Mouse (Mus musculus) liver, postnatal 0 days (tissue): ENCODE measurements at regions not wholly inside any gene's neighbourhood (a gene's known extent, or its start where the extent isn't known, plus 50 kb on each side); places are given as distances from the start of the nearest gene placed in this dataset.

Experiments
- ATAC-seq: fragments of 200-750 bp; cut with Nextera tagmentation; 2 replicates; pipeline ENCODE4 v1.8.0; 2017; ENCODE audit warnings: mild to moderate bottlenecking, moderate library complexity
- DNase-seq: peaks from one replicate; pipeline ENCODE4 v3.0.0-alpha.2; 2016
- H3K27ac ChIP-seq: fragments of 300-500 bp; sonication (generic); 2 replicates; pipeline ENCODE4 v1.5.1; 2014; ENCODE audit warnings: antibody characterized with exemption, moderate library complexity, mild to moderate bottlenecking, low read depth
- H3K27me3 ChIP-seq: fragments of 300-500 bp; sonication (generic); 2 replicates; pipeline ENCODE4 v1.6.1; 2014; ENCODE audit warnings: low read length, control low read depth, mixed read lengths; ENCODE audit not compliant: insufficient read depth
- H3K36me3 ChIP-seq: fragments of 300-500 bp; sonication (generic); replicated peaks from 2 replicates; pipeline ENCODE4 v1.6.1; 2014; ENCODE audit warnings: mild to moderate bottlenecking, control low read depth, low read length, moderate library complexity, mixed read lengths; ENCODE audit not compliant: insufficient read depth
- H3K4me1 ChIP-seq: fragments of 300-500 bp; sonication (generic); 2 replicates; pipeline ENCODE4 v1.6.1; 2014; ENCODE audit warnings: antibody characterized with exemption, mild to moderate bottlenecking, control low read depth; ENCODE audit not compliant: insufficient read depth
- H3K4me2 ChIP-seq: fragments of 300-500 bp; sonication (generic); 2 replicates; pipeline ENCODE4 v1.6.1; 2014; ENCODE audit warnings: low read depth, mild to moderate bottlenecking, low read length, moderate library complexity, mixed read lengths
- H3K4me3 ChIP-seq: fragments of 300-500 bp; sonication (generic); 2 replicates; pipeline ENCODE4 v1.5.1; 2014; ENCODE audit warnings: low read depth, low read length
- H3K9ac ChIP-seq: fragments of 300-500 bp; sonication (generic); replicated peaks from 2 replicates; pipeline ENCODE4 v1.6.1; 2014; ENCODE audit warnings: mild to moderate bottlenecking, moderate library complexity
- H3K9me3 ChIP-seq: fragments of 300-500 bp; sonication (generic); 2 replicates; pipeline ENCODE4 v1.6.1; 2016; ENCODE audit warnings: mild to moderate bottlenecking, control low read depth, low read length, mixed read lengths
- CTCF ChIP-seq: sonication (generic); IDR thresholded peaks from 2 replicates; pipeline ENCODE4 v1.5.1; 2016; ENCODE audit warnings: antibody characterized with exemption, low read depth
- EP300 ChIP-seq: IDR thresholded peaks from 2 replicates; pipeline ENCODE4 v1.6.1; 2016; ENCODE audit warnings: antibody characterized with exemption, low read depth, mild to moderate bottlenecking
- WGBS: fragments of 180-500 bp; shearing (Covaris S2); extraction: QIAGEN DNeasy Blood & Tissue Kit; methylation state at CpG from one replicate; pipeline ENCODE4 v1.1.7; 2014; ENCODE audit not compliant: insufficient replicate concordance; 5-methylcytosine and 5-hydroxymethylcytosine counted together

DNA sequence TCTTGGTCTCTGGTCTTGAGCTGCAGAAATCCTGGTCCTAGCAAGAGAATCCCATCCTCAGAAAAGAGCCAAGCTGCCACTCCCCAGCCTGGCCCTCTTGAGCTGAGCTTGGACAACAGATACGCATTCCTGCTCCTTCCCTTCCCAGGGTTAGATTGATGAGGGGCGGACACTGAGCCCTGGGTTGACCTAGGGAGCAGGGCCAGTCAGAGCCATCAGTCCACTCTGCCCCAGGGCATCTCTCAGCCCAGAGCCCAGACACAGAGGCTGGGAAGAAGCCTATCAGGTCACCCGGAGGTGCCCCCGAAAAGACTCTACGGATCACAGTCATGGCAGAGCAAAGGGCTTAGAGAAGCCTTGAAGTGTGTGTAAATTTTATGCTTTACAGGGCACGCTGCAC is 95.2 kb downstream of the Tfap2a start:
- Histone ChIP-seq H3K4me1 (no peaks in the 10 kb centered on the region), H3K36me3 (no peaks in the 10 kb centered on the region), H3K9ac (no peak overlapping the region), H3K27ac (no peak overlapping the region), H3K9me3 (no peaks in the 10 kb centered on the region), H3K27me3 (no peaks in the 10 kb centered on the region), H3K4me2 (no peak overlapping the region), H3K4me3 (no peak overlapping the region)
- 75% methylated on average over 6 of the region's 6 CpGs for WGBS
- DNase-seq (no peak), ATAC-seq (no peak)
- no peak for TF ChIP-seq EP300
- no peak for TF ChIP-seq CTCF

DNA sequence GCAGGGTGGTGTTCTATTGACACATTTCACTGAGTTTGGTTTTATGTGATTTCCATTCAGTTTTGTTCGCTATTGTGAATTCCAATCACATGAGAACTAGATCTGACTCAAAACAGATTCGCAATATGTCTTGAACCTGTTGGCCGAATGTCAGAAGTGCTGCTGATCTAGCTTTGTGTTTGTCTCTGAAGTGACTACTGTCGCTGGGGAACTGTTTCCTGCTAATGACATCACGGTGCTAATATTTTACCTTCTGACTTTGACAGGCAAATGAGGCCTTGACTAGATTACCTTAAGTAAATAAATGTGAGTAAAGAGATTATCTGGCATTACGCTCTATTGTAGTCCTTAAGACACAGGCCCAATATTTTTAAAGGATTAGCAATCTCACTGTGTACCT is 100.9 kb downstream of the Tfap2a start:
- no peaks in the 10 kb centered on the region for H3K27me3 ChIP-seq
- ATAC-seq (no peak), DNase-seq (no peak)
- no peaks in the 10 kb centered on the region for H3K4me1 ChIP-seq
- H3K4me2 ChIP-seq: no peak overlapping the region
- WGBS: 75% methylated on average over 6 of the region's 6 CpGs
- TF ChIP-seq CTCF (no peak), EP300 (no peak)
- no peaks in the 10 kb centered on the region for H3K36me3 ChIP-seq
- no peak overlapping the region for H3K4me3 ChIP-seq
- no peak overlapping the region for H3K9ac ChIP-seq
- H3K9me3 ChIP-seq: no peaks in the 10 kb centered on the region
- no peak overlapping the region for H3K27ac ChIP-seq

DNA sequence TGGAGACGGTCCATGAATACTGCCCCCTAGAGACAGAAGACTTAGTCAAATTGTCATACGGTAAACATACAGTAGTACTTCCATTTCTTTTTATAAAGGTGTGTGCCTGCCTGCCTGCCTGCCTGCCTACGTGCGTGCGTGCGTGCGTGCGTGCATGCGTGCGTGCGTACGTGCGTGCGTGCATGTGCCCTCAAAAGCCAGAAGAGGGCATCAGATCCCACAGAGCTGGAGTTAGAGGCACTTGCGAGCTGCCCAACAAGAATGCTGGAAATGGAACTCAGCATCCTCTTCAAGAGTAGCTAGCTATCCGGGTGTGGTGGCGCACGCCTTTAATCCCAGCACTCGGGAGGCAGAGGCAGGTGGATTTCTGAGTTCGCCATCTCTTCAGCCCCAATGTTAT is 120.3 kb downstream of the Tfap2a start:
- ATAC-seq (no peak), DNase-seq (no peak)
- no peak overlapping the region for H3K9ac ChIP-seq
- no peak for TF ChIP-seq EP300
- TF ChIP-seq CTCF: 0 out of 2 replicates have a peak, but pooled peaks have one; percentile 3
- H3K36me3 ChIP-seq: no peaks in the 10 kb centered on the region
- H3K27ac ChIP-seq: no peak overlapping the region
- no peaks in the 10 kb centered on the region for H3K9me3 ChIP-seq
- 89% methylated on average over 20 of the region's 20 CpGs for WGBS
- no peak overlapping the region for H3K4me2 ChIP-seq
- no peak overlapping the region for H3K4me3 ChIP-seq
- H3K27me3 ChIP-seq: no peaks in the 10 kb centered on the region
- H3K4me1 ChIP-seq: no peaks in the 10 kb centered on the region

DNA sequence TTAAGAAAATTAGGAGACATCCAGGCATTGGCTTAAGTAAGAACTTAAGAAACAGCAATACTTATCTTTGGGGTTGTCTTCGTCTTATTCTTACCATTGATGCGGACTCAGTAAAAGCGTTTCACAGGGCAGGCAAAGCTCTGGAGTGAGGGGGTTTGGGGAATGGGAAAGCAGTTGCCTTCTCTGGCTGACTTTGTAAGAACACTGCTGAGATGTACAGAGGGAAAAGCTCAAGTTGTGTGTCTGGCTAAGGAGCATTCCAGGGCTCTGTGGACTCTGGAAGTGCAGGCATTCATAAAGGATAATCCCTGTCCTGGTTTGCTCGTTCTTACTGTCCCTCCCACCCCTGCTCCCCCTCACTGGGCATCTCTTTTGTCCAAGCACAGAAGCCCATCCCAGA is 129.7 kb downstream of the Tfap2a start:
- Histone ChIP-seq H3K27ac (no peak overlapping the region), H3K27me3 (no peaks in the 10 kb centered on the region), H3K36me3 (no peaks in the 10 kb centered on the region), H3K9me3 (no peaks in the 10 kb centered on the region), H3K9ac (no peak overlapping the region), H3K4me1 (no peaks in the 10 kb centered on the region), H3K4me2 (no peak overlapping the region), H3K4me3 (no peak overlapping the region)
- no peak for TF ChIP-seq EP300
- no peak for TF ChIP-seq CTCF
- 68% methylated on average over 4 of the region's 4 CpGs for WGBS
- DNase-seq: no peak
- no peak for ATAC-seq

DNA sequence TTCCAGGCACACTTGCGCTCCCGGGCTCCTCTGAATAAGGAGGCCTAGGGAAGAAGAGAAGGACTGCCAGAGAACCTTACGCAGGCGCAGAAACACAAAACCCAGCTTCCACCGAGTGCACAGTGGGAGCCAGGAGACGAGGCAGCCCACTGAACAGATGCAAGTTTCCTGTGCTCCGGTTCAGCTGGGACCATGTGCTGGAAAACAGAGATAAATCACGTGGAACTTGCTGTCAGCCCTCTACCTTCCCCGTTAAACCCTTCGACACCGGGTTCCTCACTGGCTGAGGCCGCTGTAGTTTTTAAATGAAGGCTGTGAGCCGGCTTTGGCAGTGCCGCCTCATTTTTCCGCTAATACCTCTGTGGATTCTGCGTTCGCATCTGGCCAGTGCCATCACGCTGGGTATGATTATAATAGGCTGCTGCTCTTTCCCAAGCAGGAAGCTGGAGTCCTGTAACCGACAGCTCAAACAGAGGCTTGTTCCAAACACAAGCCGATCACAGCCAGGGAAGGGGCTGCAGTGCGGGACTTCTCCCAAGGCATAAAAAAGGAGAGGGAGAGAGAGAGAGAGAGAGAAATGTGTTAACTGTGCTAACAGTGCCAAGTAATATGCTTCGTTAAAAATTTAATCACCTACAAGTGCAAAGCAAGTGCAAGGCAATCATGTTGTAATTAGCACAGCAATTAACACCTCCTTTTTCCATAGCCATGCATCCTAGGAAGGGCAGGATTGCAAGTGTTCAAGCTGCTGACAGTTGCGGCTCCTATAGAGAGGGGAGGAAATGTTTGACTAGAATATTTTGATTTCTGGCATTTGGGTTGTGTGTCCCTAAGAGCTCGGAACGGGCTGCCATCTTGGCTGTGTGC is 131.5 kb downstream of the Tfap2a start:
- Histone ChIP-seq H3K9me3 (no peaks in the 10 kb centered on the region), H3K4me2 (no peak overlapping the region), H3K36me3 (no peaks in the 10 kb centered on the region), H3K4me3 (no peak overlapping the region), H3K27ac (no peak overlapping the region), H3K4me1 (no peaks in the 10 kb centered on the region), H3K9ac (no peak overlapping the region), H3K27me3 (no peaks in the 10 kb centered on the region)
- ATAC-seq (no peak), DNase-seq (no peak)
- TF ChIP-seq EP300: no peak
- TF ChIP-seq CTCF: no peak
- WGBS: 52% methylated on average over 25 of the region's 25 CpGs

DNA sequence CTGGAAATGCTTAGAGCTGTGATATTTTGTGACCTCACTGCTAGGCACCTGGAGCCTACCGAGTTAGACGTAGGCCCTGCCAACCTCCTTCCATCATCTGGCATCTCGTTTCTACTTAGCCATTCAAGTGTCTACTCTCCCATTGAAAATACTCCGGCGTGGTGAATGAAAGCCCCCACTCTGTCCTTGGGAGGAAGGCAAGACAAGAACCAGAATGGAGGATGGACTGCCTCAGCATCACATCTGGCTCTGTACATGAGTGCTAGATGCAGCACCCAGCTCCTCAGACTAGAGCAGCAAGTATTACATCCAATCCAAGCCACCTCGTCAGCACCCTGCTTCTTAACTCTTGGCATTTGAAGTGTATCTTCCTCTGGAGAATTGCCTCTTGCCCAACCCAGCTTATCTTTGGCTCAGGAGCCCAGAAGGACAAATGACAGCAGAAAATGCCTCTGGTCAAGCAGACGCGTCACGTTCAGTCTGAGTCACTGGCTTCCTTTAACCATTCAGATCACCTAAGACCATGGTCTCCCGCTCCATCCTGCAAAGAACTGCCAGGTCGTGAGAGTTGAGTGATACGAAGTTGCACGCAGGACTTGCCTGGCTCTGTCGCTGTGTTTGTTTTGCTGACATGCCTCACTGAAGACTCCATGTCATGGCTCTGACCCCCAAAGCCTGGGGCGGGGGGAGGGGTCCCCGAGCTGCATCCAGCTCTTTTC is 132.3 kb downstream of the Tfap2a start:
- Histone ChIP-seq H3K4me3 (no peak overlapping the region), H3K36me3 (no peaks in the 10 kb centered on the region), H3K27me3 (no peaks in the 10 kb centered on the region), H3K9ac (no peak overlapping the region), H3K27ac (no peak overlapping the region), H3K4me1 (no peaks in the 10 kb centered on the region), H3K4me2 (no peak overlapping the region), H3K9me3 (no peaks in the 10 kb centered on the region)
- no peak for DNase-seq
- WGBS: 58% methylated on average over 16 of the region's 16 CpGs
- TF ChIP-seq CTCF (no peak), EP300 (no peak)
- ATAC-seq: no peak
